Mouse (Mus musculus) retina, postnatal 1 day (tissue): Measurements from ENCODE around the gene Etv3.
"Not testable (repeated sequence)": the region's sequence is repeated elsewhere in the genome, so short reads cannot be mapped to it uniquely, and the experiment has no call there.

Experiments used
- DNase-seq: peaks from one replicate; pipeline ENCODE4 v3.0.0-alpha.2; 2012

The Etv3 gene

DNA sequence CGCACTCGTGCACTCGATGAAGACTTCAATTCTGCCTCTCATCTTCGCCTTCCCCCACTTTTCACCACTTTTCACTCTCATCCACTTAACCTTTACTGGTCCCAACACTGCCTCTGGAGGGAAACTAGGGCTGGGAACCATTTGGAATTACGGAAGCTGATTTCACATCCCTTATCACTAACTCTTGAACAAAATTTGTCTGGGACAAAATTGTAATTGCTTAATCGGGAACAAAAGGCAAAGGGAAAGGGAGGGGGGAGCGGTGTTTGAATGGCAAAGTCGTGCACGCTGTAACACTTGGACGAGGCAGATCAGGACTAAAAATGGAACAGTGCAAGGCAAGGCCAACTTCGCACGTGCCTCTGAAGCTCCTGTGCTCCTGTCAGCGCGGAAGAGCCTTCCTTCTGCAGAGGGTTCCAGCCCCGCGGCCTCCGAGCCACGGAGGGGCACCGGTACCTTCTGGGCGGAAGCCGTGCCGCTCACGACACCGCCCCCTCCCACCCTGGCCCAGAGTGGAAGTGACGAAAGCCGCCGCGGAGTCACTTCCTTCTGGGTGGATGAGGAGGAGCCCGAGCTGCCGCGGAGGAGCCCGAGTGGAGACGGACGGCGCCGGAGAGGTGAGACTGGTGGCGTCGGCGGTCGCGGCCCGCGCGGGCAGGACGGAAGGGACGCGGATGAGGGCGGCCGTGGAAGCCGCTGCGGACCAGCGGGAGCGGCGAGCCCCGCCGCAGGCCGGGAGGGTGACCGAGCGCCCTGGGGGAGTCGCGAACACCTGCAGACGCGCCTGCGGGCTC, at the start of gene Etv3:
Gene Etv3 (plus strand): TSS at position 365 of the 794 bp plus-strand sequence.
- peak; percentile 94 for DNase-seq

- not testable (repeated sequence) for DNase-seq
These were observed 47.3 kb upstream of the Etv3 start for GRCm38 (mm10) chr3:87477948-87478347.

- not testable (repeated sequence) for DNase-seq
These were observed 46.6 kb upstream of the Etv3 start for GRCm38 (mm10) chr3:87478596-87478995.

DNA sequence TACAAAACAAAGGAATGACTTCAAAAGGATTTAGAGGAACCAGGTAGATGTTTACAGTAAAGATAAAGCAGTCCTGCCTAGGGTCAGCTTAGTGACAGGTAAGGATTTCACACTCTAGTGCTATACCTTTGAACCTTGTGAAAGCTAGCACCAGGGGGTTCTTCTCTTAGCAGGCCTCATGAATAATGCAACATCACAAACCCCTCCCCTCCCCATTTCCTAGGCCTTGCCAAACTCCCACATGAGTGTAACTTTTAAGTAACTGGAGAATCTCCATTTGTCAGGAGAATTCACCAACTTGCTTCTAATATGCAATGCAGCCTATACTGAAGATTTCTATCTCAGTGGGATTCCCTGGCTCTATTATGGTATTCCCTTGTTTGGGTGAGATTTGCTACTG, 46.0 kb upstream of the Etv3 start:
- DNase-seq = not testable (repeated sequence)

DNA sequence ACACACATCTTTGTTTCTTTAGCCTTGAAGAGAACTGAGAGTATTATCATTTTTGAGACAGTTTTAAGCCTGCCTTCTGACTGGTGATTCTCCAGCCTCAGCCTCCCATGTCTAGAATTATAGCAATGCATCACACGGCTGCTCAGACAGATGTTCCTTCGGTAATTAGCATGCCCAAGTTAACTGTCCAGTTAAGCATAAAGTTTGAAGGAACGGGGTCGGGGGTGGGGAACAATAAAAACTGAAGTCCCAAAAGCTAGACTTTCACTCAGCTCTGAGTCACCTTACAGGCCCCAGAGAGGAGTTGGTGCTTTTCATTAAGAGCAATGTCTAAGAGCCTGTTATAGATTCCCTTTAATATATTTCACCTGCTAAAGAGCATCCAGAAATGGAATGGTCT, 37.8 kb upstream of the Etv3 start:
- DNase-seq = no peak

DNA sequence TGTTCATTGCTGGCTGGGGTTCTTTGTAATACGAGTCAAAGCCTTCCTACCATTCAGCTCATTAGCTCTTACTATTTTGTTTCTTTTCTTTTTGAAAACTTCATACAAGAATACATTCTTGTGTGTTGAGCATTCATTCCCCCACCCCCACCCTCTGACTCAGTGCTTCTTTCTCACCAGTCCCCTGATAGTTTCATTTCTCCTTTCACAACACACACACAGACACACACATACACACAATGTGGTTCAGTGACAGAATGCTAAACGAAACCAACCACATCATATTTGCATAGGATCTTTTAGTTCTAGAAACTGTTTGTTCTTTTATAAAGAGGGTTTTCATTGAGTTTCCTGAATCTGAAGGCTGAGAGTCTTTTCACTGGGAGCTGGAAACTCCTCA, 37.3 kb upstream of the Etv3 start:
- no peak for DNase-seq

GRCm38 (mm10) chr3:87498266-87498665, 26.9 kb upstream of the Etv3 start:
- DNase-seq = no peak

DNA sequence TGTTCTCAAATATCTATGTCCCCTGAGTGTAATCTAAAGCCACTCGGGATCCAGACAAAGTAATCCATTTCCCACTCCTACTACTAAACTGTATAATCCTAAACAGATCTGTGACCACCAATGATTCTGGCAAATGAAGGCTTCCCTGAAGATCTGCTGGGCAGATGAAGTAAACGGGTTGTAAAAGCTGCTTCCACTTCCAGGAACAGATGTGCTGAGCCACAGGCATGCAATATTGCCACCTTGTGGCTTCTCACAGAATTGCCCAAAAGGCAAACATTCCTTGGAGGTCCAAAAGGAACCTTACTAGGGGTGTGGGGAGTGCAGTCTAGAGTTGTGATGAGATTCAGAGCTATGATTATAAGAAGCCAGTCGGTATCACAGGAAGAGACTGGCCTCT, 26.1 kb upstream of the Etv3 start:
- DNase-seq = peak; percentile 84

- DNase-seq = no peak
These were observed 24.8 kb upstream of the Etv3 start for GRCm38 (mm10) chr3:87500088-87501055.

GRCm38 (mm10) chr3:87501151-87501550, 24.1 kb upstream of the Etv3 start:
- DNase-seq = no peak

DNA sequence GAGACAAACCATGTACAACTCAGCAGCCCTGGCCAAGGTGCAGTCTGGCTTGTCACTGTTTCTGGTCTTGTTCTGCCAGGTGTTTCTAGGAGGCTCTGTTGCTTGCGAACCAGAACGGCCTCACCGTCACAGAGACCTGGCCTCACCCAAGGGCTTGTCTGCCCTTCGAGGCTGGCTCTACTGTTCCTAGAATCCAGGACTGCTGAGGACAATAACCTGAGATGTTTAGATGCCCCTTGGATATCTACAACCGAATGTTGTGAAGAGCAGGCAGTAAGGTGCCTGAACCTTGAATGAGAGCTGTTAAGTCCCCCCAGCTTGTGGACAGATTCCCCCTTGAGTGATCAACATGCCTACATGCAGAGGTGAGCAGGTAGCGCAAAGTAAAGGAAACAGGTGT, 22.4 kb upstream of the Etv3 start:
- DNase-seq = no peak

GRCm38 (mm10) chr3:87504330-87504729, 20.9 kb upstream of the Etv3 start:
- DNase-seq = peak; percentile 77

DNA sequence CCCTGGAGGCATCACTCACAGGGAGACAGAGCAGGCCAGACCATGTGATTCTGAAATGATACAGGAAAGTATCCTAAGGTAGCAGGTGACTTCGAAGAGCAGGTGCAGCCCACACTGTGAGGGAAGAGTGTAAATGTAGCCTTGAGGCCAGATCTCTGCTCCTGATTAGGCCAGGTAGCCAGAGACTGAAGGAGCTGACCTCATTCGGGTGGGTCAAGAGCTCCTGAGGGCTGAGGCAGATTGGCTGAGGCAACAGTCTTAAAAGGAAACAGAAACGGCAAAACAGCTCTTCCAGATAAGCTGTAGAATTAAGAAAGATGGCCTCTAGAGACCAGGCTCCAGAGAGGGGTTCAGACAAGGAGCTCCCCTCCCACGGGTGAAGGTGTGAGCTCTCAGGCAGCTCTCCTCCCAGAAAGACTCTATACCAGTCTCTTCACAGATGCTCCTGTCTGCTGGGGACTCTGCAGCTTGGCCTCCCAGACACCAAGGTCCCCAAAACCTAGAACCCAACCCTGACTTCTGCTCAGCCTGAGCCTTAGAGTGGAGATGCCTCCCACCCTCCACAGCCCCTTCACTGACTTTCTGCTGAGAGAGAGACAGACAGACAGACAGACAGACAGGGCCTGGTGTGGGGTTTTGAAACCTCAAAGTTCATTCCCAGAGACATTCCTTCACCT, 20.3 kb upstream of the Etv3 start:
- DNase-seq = no peak

DNA sequence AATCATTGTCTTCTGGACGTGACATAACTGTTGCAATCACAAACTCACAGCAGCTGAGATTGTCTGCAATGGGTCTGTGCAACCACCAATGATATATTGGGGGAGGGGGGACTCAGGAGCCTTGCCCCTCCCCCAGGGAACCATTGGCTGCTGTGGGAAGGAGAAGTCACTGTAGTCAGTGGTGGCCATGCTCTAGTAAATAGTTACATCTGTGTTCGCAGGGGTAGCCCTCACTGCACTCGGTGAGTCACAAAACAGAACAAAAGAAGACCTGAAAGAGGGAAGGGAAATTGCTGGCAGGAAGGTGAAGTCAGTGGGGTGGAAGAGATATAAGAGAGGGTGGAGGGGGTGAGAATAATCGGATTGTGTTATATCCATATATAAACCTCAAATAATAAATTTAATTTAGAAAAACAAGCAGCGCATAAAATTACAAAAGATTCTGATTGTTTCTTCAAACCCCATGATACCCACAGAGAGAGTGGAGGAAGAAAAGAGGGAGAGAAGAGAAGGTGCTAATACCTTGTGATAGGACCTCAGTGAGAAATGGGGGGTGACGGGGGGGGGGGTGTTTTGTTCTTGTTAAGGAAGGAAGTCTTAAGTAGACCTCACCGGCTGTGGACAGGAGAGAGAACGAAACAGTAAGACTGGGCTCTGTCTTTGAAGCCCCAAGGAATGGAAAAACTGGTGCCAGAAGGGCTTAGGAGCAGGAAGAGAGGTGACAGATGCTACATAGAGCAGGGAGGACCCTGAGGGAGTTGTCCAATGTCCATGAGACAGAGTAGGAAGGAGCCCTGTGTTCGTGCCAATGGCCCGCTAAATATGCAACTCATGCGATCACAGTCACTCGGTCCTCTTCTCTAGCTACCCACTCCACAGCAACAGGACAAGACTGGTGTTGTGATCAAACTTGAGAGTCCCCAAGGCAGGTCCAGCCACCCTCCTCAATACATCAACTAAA, 18.5 kb upstream of the Etv3 start:
- DNase-seq = no peak

GRCm38 (mm10) chr3:87508205-87508901, 16.9 kb upstream of the Etv3 start:
- peak; percentile 92 for DNase-seq

GRCm38 (mm10) chr3:87509061-87509460, 16.1 kb upstream of the Etv3 start:
- DNase-seq = no peak

- no peak for DNase-seq
These were observed 14.4 kb upstream of the Etv3 start for GRCm38 (mm10) chr3:87510832-87511231.

DNA sequence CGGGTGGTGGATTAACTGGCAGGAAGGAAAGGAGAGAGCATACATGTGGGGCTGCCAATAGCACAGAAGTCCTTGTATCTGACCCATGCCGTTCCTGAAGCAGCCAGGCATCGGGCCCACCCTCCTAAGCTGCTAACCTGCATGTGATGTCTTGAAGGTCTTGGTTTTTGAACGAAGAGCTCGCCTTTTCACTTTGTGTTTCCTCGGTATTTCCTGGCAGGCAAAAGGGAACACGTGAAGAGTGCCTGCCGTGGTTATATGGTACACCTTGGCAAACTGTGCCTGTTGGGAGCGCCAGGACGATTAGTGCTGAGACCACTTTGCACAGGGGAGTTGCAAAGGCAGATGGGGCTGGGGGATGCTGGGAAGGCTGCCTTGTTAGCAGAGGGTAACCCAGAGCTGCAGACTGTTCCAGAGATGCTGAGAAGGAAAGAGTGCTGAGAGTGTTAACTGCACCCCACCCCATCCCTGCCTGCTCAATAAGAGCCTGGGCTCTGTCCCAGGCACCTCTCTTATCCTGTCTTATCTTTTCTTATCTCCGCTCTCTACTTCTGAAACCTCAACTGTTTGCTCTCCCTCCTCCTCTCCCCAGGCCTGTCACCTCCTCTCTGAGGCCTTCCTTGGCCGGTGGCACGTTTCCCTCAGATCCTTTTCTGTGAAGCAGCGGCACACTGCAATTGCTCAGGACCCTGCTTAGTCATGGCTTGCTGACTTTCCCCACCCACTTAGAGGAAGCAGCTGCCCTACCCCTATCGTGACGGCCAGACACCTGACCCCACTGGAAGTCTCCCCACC, 13.0 kb upstream of the Etv3 start:
- DNase-seq = no peak

GRCm38 (mm10) chr3:87515567-87516081, 9.6 kb upstream of the Etv3 start:
- DNase-seq = no peak

DNA sequence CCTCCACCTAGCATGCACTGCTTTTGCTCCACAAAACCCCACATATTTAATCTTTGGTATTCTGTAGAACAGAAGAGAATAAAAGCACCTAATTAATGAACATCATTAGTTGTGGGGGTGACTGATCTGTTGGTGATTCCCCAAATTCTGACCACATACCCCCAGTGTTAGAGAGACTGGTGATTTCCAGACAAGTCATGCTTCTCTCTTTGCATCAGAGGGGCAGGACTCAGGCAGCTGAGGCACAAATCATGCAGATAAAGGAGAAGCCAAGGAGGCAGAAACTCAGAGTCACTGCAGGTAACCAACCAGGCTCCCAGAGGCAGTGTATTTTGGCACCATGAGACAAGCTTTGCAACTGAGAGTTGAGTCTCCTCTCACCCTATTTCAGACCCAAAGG, 6.8 kb upstream of the Etv3 start:
- DNase-seq = no peak
